Mouse (Mus musculus) neural tube, embryonic 14.5 days (tissue): ENCODE results near the gene 2010111I01Rik. TPM values are rescaled to one million over a fixed set of nuclear protein-coding genes. Genes with fewer than 3 reads are reported as not detected.
A peak's percentile ranks its signal among the peaks of the same experiment; 100 is the strongest.

Experiments
- ATAC-seq: fragments of 200-750 bp; cut with Nextera tagmentation; 2 replicates; pipeline ENCODE4 v1.8.0; 2017; ENCODE audit warnings: low read depth, mild to moderate bottlenecking, moderate TSS enrichment, moderate library complexity
- H3K27ac ChIP-seq: fragments of 300-500 bp; sonication (generic); 2 replicates; pipeline ENCODE4 v1.5.1; 2014; ENCODE audit warnings: low read depth, mild to moderate bottlenecking, control low read depth, low read length, moderate library complexity, mixed read lengths
- H3K27me3 ChIP-seq: fragments of 300-500 bp; sonication (generic); 2 replicates; pipeline ENCODE4 v1.6.1; 2014; ENCODE audit warnings: low read length; ENCODE audit not compliant: control insufficient read depth, insufficient read depth
- H3K36me3 ChIP-seq: fragments of 300-500 bp; sonication (generic); 2 replicates; pipeline ENCODE4 v1.6.1; 2014; ENCODE audit warnings: low read length, mixed read lengths; ENCODE audit not compliant: control insufficient read depth, insufficient read depth
- H3K4me1 ChIP-seq: fragments of 300-500 bp; sonication (generic); 2 replicates; pipeline ENCODE4 v1.6.1; 2014; ENCODE audit warnings: low read length; ENCODE audit not compliant: control insufficient read depth, insufficient read depth
- H3K4me2 ChIP-seq: fragments of 300-500 bp; sonication (generic); 2 replicates; pipeline ENCODE4 v1.6.1; 2014; ENCODE audit warnings: mild to moderate bottlenecking, low read depth, low read length, control low read depth
- H3K4me3 ChIP-seq: fragments of 300-500 bp; sonication (generic); 2 replicates; pipeline ENCODE4 v1.5.1; 2014; ENCODE audit warnings: low read depth, low read length, control low read depth, mixed read lengths
- H3K9ac ChIP-seq: fragments of 300-500 bp; sonication (generic); replicated peaks from 2 replicates; pipeline ENCODE4 v1.6.1; 2014; ENCODE audit warnings: low read depth, mild to moderate bottlenecking, control low read depth, low read length, mixed read lengths
- H3K9me3 ChIP-seq: fragments of 300-500 bp; sonication (generic); 2 replicates; pipeline ENCODE4 v1.6.1; 2016; ENCODE audit warnings: low read length; ENCODE audit not compliant: control insufficient read depth
- WGBS: fragments of 180-500 bp; shearing (Covaris S2); extraction: QIAGEN DNeasy Blood & Tissue Kit; methylation state at CpG from one replicate; pipeline ENCODE4 v1.1.7; 2014; 5-methylcytosine and 5-hydroxymethylcytosine counted together
- polyA plus RNA-seq: library from polyadenylated mRNA; unstranded; fragments of >200 nt; fragmentation: Nextera tagmentation; extraction: Ambion mirVana; gene quantifications from 2 replicates; pipeline ENCODE4 v1.2.1, GENCODE M21; 2014

The 2010111I01Rik gene
- polyA plus RNA-seq, 1 experiment from 2014 or later: 28.8 TPM

DNA sequence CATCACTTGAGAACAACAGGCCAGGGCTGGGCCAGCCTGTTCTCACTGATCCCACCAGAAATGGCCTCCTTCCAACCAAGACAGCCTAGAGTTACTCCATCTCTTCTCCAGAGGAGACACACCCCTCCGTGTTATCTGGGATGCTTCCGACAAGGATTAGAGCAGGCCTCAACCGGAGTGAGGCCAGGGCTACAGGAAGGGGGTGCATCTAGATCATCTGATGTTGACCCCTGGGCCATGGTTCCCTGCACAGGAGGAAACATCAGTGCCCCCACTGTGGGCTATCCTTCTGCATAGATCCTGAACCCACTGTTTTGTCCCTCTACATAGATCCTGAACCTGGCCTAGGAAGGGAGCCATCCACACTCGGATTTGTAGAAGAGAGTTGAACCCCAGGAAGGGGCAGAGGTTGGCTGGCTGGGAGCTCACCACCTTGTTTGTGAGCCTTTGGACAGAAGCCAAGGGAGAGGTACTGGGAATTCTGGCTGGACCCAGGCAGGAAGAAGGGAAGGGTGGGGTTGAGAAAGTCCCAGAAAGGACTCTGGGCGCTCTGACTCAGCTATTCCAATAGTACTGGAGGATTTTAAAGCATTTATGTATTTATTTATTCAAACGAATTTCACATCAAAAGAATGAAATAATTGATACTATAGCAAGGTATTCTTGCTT, 339.6 kb downstream of the 2010111I01Rik start:
- H3K27ac ChIP-seq: peak overlapping the region; percentile 62; the same call in 1 of the 2 replicates
- no peak overlapping the region for H3K4me3 ChIP-seq
- ATAC-seq: no peak
- no peaks in the 10 kb centered on the region for H3K9me3 ChIP-seq
- no peak overlapping the region for H3K9ac ChIP-seq
- H3K36me3 ChIP-seq: peaks cover 4% of the 10 kb centered on the region; the same call in 1 of the 2 replicates
- no peaks in the 10 kb centered on the region for H3K27me3 ChIP-seq
- H3K4me1 ChIP-seq: peaks cover 20% of the 10 kb centered on the region
- WGBS: 70% methylated on average over 6 of the region's 6 CpGs
- H3K4me2 ChIP-seq: no peak overlapping the region

DNA sequence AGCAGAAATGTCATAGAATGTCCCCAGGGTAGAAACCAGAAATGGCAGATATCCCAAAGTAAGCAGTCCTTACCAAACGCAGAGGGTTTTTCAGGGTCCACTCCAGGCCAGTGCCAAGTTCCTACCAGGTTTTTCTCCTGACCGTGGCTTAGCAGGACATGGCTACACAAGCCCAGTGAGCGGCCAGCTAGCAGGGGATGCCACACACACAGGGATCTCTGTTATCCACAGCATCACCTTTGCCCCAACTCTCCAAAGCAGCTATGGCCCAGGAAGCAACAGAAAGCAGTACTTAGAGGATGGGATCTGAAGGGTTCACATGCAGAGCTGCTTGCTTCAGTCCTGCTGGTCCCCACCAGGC, 340.1 kb downstream of the 2010111I01Rik start:
- Histone ChIP-seq H3K4me3 (no peak overlapping the region), H3K4me2 (no peak overlapping the region), H3K4me1 (peaks cover 20% of the 10 kb centered on the region), H3K9ac (no peak overlapping the region), H3K27ac (peak overlapping the region; percentile 62), H3K9me3 (no peaks in the 10 kb centered on the region), H3K27me3 (no peaks in the 10 kb centered on the region), H3K36me3 (peaks cover 4% of the 10 kb centered on the region; the same call in 1 of the 2 replicates)
- 27% methylated on average over 3 of the region's 3 CpGs for WGBS
- ATAC-seq: peak; percentile 9

DNA sequence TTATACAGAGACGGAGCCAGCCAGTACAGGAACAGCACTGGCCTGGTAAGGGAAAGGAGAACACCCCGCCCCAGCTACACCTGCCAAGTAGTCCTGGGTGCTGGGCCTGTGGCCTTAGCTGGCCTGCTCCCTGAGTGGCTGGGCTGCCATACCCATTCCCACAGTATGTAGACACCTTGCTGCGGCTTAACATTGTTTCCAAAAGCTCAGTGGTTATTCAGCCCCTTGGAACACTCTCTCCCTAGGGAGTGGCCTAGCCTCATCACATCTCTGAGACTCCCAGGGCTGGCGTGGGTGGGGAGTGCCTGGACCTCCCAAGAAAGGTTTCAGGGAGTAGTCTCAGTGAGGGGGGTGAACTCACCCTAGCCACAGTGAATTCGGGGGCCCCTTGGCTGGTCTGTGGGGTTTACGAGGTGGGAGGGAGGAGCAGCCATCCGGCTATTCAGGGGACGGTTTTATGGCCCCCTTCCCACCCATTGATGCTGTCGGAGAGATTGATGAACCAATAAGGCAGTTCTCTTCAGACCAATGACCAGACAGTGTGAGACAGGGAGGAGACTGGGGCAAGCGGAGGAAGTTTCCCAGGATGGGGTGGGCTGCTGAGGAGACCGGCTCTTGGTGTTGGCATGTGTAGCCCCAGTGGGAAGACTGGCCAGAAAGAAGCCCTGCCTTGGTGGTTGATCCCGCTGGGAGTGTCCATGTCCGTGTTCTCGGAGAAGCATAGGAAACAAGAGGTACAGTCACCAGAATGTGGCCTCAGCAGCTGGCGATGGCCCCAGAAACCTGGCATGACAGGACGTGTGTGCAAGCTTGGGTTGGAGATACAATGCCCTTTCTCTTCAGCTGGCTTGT, 340.7 kb downstream of the 2010111I01Rik start:
- Histone ChIP-seq H3K27me3 (no peaks in the 10 kb centered on the region), H3K4me2 (no peak overlapping the region), H3K9me3 (no peaks in the 10 kb centered on the region), H3K27ac (peak overlapping the region; percentile 62), H3K4me1 (peaks cover 20% of the 10 kb centered on the region), H3K4me3 (no peak overlapping the region), H3K9ac (no peak overlapping the region), H3K36me3 (peaks cover 4% of the 10 kb centered on the region; the same call in 1 of the 2 replicates)
- ATAC-seq: peak; percentile 89
- WGBS: 7% methylated on average over 16 of the region's 16 CpGs

DNA sequence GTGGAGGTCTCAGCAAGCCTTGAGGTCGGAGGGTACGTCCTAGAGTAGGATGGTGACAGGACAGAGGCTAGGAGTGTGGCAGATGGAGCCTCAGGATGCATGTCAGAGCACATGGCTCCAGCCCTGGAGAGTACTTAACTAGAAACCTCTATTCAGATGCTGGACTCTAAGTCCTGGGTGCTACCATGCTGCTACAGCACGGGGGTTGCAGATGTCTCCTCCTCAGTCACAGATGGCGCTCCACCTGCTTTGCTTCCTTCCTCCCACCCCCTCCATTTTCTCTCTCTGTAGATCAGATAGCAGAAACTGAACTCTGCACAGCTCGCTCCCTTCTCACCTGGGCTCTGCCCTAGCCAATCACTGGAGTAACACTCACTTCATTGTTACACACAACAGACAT, 342.1 kb downstream of the 2010111I01Rik start:
- H3K9me3 ChIP-seq: no peaks in the 10 kb centered on the region
- ATAC-seq: no peak
- 70% methylated on average over 5 of the region's 5 CpGs for WGBS
- H3K4me3 ChIP-seq: no peak overlapping the region
- no peaks in the 10 kb centered on the region for H3K27me3 ChIP-seq
- peaks cover 4% of the 10 kb centered on the region; the same call in 1 of the 2 replicates for H3K36me3 ChIP-seq
- peaks cover 20% of the 10 kb centered on the region for H3K4me1 ChIP-seq
- H3K9ac ChIP-seq: no peak overlapping the region
- no peak overlapping the region for H3K4me2 ChIP-seq
- H3K27ac ChIP-seq: no peak overlapping the region

DNA sequence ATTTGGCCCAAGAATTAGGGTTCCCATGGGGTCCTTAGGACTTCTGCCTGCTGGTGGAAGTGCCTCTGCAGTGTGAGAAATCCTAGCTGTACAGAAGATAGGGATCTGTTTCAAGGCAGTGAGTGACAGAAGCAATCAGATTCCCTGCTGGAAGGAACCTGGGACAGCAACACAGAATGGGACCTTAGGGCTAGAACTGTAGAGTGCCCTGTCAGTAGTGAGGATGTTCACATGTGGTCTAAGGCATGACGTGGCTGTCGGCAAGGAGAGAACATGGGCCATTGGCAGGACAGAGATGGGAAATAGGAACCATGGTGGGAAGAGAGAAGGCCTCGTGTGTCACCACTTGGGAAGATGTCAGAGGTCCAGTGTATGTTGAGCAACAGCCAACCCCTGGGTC, 344.9 kb downstream of the 2010111I01Rik start:
- H3K36me3 ChIP-seq: no peaks in the 10 kb centered on the region
- H3K4me2 ChIP-seq: no peak overlapping the region
- peaks cover 20% of the 10 kb centered on the region for H3K4me1 ChIP-seq
- no peak overlapping the region for H3K4me3 ChIP-seq
- H3K27ac ChIP-seq: no peak overlapping the region
- 80% methylated on average over 3 of the region's 3 CpGs for WGBS
- no peaks in the 10 kb centered on the region for H3K9me3 ChIP-seq
- H3K27me3 ChIP-seq: no peaks in the 10 kb centered on the region
- H3K9ac ChIP-seq: no peak overlapping the region
- ATAC-seq: no peak

DNA sequence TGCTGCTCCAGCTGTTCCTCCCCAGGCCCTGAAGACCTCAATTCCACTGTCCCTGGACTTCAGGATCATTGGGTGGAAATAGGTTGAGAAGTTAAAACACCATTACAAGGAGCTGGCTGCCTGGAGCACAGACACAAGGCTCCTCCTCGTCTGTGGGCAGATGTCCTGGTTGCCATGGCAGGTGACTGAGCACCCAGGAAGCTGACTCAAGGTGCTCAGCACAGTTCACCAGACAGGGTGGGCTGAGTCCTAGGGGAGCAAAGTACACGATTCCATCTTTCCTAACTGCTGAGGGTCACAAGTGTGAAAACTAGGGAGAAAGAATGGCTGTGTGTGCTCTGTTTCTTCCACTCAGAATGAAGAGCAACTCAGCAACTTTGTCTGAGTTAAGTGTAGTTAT, 346.5 kb downstream of the 2010111I01Rik start:
- ATAC-seq: no peak

DNA sequence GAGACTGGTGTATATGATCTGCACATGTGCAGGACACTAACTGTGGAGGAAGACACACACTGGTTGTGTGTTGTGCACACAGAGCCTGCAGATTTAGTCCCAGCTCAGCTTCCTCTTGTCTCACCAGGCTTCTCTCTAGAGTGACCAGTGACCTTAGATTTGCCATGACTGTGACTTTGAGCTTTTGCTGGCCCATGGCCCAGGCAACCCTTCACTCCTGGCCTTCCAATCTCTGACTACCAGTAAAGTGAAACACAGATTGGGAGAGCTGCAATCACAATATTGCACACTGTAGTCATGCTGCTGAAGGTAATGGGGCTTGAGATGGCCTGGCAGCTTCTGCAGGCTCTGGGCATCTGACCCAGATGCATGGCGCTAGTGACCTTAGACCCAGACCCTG, 348.6 kb downstream of the 2010111I01Rik start:
- H3K4me2 ChIP-seq: no peak overlapping the region
- H3K9ac ChIP-seq: no peak overlapping the region
- H3K4me1 ChIP-seq: no peaks in the 10 kb centered on the region
- 95% methylated on average over 1 of the region's 1 CpGs for WGBS
- ATAC-seq: no peak
- H3K27me3 ChIP-seq: no peaks in the 10 kb centered on the region
- H3K4me3 ChIP-seq: no peak overlapping the region
- H3K36me3 ChIP-seq: no peaks in the 10 kb centered on the region
- no peak overlapping the region for H3K27ac ChIP-seq
- no peaks in the 10 kb centered on the region for H3K9me3 ChIP-seq

More for the DNA sequence above, 346.5 kb downstream of the 2010111I01Rik start:
- 70% methylated on average over 2 of the region's 2 CpGs for whole genome bisulfite sequencing
- Histone ChIP-seq H3K27ac (no peak overlapping the region), H3K9me3 (no peaks in the 10 kb centered on the region), H3K27me3 (no peaks in the 10 kb centered on the region), H3K4me2 (no peak overlapping the region), H3K4me1 (0 out of 2 replicates have a peak, but pooled peaks cover 6% of the 10 kb centered on the region), H3K4me3 (no peak overlapping the region), H3K9ac (no peak overlapping the region), H3K36me3 (no peaks in the 10 kb centered on the region)

DNA sequence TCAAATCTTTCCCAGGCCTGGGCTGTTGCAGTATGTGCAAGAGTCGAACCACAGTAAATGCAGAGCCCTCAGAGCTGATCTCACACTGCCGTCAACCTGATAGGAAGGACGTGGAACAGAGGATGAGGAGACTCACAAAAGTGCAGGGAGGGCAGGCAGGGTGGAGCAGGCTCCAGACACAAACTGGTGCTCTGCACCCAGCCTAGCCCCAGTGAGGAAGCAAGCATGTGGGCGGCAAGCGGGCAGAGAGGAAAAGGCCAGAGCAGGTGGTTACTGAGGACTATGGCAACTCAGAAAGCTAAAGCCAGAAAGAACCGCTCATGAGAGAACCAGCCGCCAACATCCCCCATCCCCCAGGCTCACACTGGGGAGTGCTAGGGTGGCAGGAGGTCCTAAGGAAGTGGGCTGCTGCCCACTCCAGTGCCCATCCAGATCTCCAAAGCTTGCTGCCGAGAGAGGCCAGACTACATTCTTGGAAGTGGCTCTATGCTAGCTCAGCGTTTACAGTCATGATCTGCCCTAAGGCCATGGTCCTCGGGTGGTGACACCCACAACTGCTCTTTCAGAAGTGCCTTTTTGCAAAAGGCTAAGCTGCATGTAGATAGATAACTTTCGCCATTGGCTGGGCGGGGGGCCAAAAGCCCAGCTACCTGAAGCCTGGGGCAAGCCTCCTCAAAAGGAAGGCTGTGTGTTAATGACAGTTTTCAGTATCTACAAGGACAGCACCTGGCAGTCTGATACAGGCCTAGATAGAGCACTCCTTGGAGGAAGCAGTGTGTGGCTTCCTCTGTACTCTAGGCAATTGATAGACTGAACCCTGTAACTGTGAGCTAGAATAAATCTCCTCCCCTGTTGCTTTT, 349.3 kb downstream of the 2010111I01Rik start:
- Histone ChIP-seq H3K27ac (no peak overlapping the region), H3K4me3 (no peak overlapping the region), H3K9ac (no peak overlapping the region), H3K9me3 (no peaks in the 10 kb centered on the region), H3K36me3 (no peaks in the 10 kb centered on the region), H3K4me2 (no peak overlapping the region), H3K4me1 (no peaks in the 10 kb centered on the region), H3K27me3 (no peaks in the 10 kb centered on the region)
- no peak for ATAC-seq
- 82% methylated on average over 12 of the region's 12 CpGs for WGBS
